Mouse (Mus musculus) cerebellum, adult 11-12 months (tissue): ENCODE measurements around the gene Plppr1.

Experiments used
- DNase-seq: peaks from one replicate; pipeline ENCODE4 v3.0.0; 2022

Gene Plppr1

DNA sequence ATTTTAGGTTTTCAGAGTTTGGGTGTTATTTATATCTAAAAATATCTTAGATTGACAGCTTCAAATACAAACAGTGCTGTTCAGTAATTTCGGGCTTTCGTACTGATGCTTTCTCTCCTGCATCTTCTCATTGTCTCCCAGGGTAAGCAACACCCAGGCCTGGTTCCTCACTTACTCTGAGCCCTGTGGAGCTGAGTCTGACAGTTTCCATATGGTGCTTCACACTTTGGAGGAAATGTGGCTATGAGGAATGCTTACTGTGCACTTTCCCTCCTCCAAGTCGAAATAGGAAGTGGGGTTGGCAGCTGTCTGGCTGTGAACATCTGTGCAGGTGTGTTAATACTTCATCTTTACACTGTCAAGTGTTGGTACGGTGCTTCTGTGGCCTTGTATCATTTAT is 85.7 kb downstream of the Plppr1 start:
- no peak for DNase-seq

GRCm38 (mm10) chr4:49148775-49149174 is 89.7 kb downstream of the Plppr1 start:
- no peak for DNase-seq

GRCm38 (mm10) chr4:49149251-49149650 is 90.2 kb downstream of the Plppr1 start:
- DNase-seq = no peak

- DNase-seq = no peak
These were observed 94.8 kb downstream of the Plppr1 start for GRCm38 (mm10) chr4:49153849-49154248.

- no peak for DNase-seq
These were observed 97.7 kb downstream of the Plppr1 start for GRCm38 (mm10) chr4:49156781-49157180.

DNA sequence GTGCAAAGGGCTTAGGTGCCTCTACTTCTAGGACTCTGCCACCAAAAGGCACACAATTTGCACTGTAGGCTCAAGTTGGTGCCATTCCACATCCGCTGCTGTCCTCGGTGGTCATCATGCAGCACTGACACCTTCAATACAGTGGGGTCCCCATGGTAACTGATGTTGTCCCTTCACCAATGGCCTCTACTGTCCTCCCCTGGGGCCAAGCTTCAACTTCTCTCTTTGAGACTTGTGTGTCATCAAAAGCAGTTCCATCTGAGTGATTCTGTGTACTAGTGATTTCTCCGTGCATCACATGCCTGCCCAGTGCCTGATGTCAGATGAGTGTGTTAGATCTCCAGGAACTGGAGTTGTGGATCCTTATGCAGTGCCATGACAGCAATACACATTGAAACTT is 104.2 kb downstream of the Plppr1 start:
- no peak for DNase-seq

DNA sequence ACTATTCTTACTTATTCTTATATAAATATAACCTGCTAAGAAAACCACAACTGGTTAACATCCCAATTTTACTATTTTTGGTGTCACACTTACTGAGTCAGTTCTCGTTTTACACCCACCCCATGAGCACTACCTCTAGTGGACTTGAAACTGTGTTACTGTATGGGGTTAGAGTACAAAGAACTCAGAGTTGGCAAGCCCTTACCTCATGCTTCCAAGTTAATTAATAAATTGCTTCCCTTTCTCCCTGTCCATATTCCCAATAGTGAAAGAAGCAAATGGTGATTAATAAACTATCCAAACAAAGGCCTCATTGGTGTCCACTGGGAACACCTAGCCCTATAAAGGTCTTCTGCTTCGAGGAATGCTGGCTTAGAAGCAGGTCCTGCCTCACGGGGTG is 107.3 kb downstream of the Plppr1 start:
- no peak for DNase-seq

DNA sequence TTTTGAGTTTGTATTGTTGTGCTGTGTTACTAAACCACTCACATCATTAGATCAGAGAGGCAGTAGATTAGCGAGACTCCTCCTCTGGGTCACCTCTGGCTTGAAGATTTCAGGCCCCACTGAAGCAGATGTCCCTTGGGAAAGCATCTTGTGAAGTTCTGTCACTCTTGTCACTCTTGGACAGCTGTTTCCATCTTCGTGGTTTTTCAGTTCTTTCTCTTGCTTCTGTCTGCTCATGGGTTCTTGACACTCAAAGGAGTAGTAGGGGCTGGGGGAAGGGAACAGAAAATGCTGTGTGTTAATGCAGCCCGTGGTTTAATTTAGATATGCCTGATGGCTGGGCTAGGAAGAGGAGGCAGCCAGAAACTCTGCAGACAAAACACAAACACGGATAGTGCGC is 108.0 kb downstream of the Plppr1 start:
- no peak for DNase-seq

DNA sequence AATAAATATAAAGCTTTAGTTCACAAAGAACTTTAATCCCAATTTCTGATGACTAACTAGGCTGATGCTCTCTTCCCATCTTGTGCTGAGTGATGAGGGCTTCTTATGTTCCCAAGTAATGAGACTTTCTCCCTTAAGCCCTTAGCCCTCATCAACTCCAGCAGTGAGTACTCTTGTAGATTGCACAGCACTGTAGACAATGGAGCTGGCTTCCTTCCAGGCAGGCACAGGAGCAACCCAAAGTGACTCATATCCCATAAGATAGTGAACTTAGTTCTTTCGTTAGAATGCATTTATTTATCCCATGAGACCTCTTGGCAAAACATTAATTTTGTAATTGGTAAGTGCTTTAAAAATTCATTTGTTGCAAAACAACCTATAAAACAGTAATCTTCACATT is 110.4 kb downstream of the Plppr1 start:
- no peak for DNase-seq

GRCm38 (mm10) chr4:49178101-49178500 is 119.0 kb downstream of the Plppr1 start:
- DNase-seq = no peak

DNA sequence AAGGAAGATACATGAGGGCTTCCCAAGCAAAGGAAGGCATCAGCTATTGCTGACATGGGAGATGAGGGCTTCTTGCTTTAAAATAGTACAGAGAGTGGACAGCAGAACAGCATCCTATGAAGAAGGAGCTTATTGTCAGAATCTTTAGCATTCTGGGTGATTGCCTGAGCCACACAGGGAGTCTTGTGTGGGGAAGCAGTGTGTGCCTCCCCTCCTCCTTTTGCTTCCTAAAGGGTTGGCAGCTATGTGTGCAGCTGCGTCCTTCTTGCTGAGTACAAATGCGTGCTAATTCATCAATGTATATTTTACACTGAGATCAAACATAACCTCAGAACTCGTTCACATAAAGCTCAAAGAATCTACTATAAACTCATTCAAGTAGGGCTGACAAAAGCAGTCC is 119.8 kb downstream of the Plppr1 start:
- DNase-seq = no peak

DNA sequence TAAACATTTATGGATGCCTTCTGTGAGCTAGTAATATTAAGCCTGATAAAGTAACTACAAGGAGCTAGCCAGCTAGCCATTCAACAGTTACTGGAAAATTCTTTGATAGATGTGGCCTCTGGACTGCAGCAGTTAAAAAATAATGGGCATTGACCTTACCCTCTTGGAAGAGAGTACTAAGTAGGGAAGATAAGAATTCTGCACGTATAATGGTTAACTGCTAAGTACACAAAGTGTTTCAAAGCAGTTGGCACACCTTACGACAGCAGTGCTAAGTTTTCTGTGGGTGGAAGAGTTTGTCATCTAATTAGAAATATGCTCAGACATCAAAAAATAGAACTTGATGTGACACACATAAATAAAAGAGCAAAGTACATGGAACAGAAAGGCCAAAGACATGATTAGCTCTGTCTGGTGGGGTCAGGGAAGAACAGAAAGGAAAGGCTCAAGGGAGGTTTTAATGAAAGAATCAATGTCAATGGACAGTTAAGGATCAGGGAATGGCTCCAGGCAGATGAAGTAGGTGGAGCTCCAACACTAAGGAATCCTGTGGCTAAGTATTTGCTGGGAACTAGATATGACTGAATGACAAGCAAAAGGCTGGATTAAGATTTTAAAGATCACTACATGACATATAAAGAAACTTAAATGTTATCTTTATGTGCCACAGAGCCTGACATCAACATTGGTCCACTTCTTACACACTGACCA is 120.6 kb downstream of the Plppr1 start:
- no peak for DNase-seq

DNA sequence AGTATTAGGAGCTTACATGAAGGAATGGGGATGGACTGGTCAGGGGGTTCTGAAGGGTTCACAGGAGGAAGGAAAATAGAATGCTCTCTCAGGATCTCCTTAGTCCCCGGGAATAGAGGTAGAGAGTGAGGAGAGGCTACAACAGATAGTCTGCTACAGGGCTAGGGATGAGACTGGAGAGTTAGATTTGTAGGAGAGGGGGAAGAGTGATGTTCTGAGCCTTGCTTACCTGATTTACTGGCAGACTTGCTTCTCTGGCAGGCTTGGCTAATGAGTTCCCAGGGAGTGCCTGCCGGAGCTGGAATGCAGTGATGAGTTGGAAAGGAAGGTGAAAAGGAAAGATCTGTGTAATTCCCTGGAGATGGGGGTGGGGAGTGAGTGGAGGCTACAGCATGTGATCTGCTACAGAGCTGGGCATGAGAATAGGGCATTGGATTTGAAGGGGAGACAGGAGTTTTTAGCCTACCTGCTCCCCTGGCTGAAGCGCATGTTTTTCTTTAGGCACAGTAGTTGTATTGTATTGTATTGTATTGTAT is 131.0 kb downstream of the Plppr1 start:
- no peak for DNase-seq

- peak; percentile 26 for DNase-seq
These were observed 138.2 kb downstream of the Plppr1 start for GRCm38 (mm10) chr4:49197125-49197747.

DNA sequence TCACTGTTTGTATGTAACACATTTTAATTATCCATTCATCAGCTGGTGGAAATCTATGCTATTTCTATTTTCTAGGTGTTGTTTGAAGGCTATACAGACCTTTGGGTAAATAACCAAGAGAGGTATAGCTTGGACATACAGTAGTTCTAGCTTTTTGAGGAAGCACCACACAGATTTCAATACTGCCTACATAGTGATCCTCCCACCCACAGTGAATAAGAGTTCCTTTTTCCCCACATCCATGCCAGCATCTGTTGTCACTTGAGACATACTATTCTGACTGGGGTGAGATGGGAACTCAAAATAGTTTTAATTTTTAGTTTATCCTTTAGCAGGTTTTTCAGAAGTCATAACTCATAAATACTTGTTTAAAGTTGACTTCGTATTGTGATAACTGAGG is 151.4 kb downstream of the Plppr1 start:
- no peak for DNase-seq

- DNase-seq = no peak
These were observed 152.5 kb downstream of the Plppr1 start for GRCm38 (mm10) chr4:49211582-49211981.

GRCm38 (mm10) chr4:49212616-49213544 is 153.8 kb downstream of the Plppr1 start:
- no peak for DNase-seq

GRCm38 (mm10) chr4:49214341-49214740 is 155.3 kb downstream of the Plppr1 start:
- DNase-seq = no peak

GRCm38 (mm10) chr4:49223501-49223900 is 164.4 kb downstream of the Plppr1 start:
- no peak for DNase-seq

DNA sequence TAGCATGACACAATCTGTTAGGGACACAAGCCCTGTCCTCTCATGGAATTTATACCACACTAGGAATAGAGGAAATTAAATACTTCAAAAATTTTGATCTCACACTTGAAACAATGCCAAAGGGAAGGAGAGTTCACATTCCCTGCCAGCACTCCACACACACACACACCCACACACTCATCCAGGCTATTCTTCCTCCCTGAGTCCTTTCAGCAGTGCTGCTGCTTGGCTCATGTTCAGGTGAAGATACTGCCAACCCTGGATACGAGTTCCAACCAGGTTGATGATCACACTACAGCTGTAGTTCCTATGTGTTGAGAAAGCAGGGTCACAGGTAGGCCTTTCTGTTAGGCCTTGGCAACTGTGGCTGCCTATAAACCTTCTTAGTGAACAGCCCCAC is 165.9 kb downstream of the Plppr1 start:
- no peak for DNase-seq

GRCm38 (mm10) chr4:49232206-49233031 is 173.3 kb downstream of the Plppr1 start:
- no peak for DNase-seq

DNA sequence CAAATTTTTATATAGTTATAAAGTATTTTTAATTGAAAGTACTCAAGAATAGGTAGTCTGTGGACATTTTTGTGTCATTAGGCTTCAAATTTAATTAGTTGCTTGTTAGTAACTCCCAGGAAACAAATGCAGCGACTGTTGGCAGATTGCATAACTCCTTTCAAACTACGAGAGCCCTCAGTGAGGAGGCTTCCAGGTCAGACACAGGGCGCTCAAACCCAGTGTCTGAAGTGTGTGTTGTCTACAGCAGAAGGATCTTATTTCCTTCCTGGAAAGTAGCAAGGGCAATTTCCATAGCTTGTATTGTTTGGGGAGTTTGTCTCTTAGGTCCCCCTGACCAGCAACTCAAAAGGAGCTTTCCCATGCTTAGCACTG is 173.9 kb downstream of the Plppr1 start:
- no peak for DNase-seq

DNA sequence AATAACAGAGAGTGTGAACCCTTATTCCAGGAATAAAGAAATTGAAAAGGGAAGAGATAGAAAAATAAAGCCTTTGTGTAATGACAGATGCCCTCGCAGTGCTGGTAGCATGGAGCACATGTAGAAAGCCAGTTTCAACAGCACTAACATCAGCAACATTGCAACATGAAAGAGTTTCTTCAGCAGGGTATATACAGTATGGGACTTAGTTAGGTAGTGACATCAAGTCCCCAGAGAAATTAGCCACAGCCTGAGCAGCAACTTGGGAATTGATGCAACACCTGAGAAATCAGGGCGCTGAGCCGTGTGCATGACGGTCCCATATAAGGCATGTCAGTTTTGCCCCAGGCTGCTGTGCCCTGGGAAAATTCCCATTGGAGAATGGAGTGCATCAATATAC is 179.0 kb downstream of the Plppr1 start:
- no peak for DNase-seq
